Mouse (Mus musculus) spleen, embryonic (tissue): Measurements from ENCODE around the gene Tspo.

Source experiments
- CTCF ChIA-PET: fragments of 350-600 bp; sonication (Branson Sonifier 250); formaldehyde crosslinking; loops from one replicate; lab custom pipeline; 2022; lab: Charles Lee

The Tspo gene

GRCm38 (mm10) chr15:83541647-83542287, 21.6 kb upstream of the Tspo start:
- CTCF ChIA-PET = no interaction called here

- CTCF ChIA-PET = no interaction called here
Observed at GRCm38 (mm10) chr15:83546029-83546428, 17.4 kb upstream of the Tspo start.

GRCm38 (mm10) chr15:83547144-83547543, 16.2 kb upstream of the Tspo start:
- CTCF ChIA-PET = no interaction called here

- CTCF ChIA-PET = interaction anchor here (1.1 kb wide), 1 partner anchor 10 kb away, joined by 3 read pairs; no protein-coding TSS in a partner anchor
Observed at GRCm38 (mm10) chr15:83550137-83550536, 13.3 kb upstream of the Tspo start.

- CTCF ChIA-PET = no interaction called here
Observed at GRCm38 (mm10) chr15:83553831-83554230, 9.6 kb upstream of the Tspo start.

- CTCF ChIA-PET = interaction anchor here (0.6 to 1.1 kb wide), 3 partner anchors 7 to 43 kb away, joined by 3 to 4 read pairs (median 3); no protein-coding TSS in a partner anchor
Observed at GRCm38 (mm10) chr15:83555161-83555974, 8.0 kb upstream of the Tspo start.

- CTCF ChIA-PET = interaction anchor here (0.7 to 1.1 kb wide), 3 partner anchors 10 to 113 kb away, joined by 3 to 7 read pairs (median 3); no protein-coding TSS in a partner anchor
Observed at GRCm38 (mm10) chr15:83560941-83561477, 2.4 kb upstream of the Tspo start.

- CTCF ChIA-PET = no interaction called here
Observed at GRCm38 (mm10) chr15:83562626-83563270, 644 bp upstream of the Tspo start.

GRCm38 (mm10) chr15:83563857-83564651, 662 bp downstream of the Tspo start:
- CTCF ChIA-PET = interaction anchor here (0.6 kb wide), 1 partner anchor 15 kb away, joined by 3 read pairs; no protein-coding TSS in a partner anchor

- CTCF ChIA-PET = no interaction called here
Observed at GRCm38 (mm10) chr15:83565434-83565833, 2.0 kb downstream of the Tspo start.

- CTCF ChIA-PET = no interaction called here
Observed at GRCm38 (mm10) chr15:83566006-83566405, 2.6 kb downstream of the Tspo start.

GRCm38 (mm10) chr15:83567728-83568127, 4.3 kb downstream of the Tspo start:
- CTCF ChIA-PET = no interaction called here

GRCm38 (mm10) chr15:83568544-83568943, 5.2 kb downstream of the Tspo start:
- CTCF ChIA-PET = no interaction called here

GRCm38 (mm10) chr15:83569682-83570081, 6.3 kb downstream of the Tspo start:
- CTCF ChIA-PET = no interaction called here

GRCm38 (mm10) chr15:83570641-83571040, 7.2 kb downstream of the Tspo start:
- CTCF ChIA-PET = no interaction called here

GRCm38 (mm10) chr15:83571636-83572035, 8.2 kb downstream of the Tspo start:
- CTCF ChIA-PET = no interaction called here

- CTCF ChIA-PET = no interaction called here
Observed at GRCm38 (mm10) chr15:83572132-83572531, 8.7 kb downstream of the Tspo start.

GRCm38 (mm10) chr15:83573606-83574005, 10.2 kb downstream of the Tspo start:
- CTCF ChIA-PET = no interaction called here

GRCm38 (mm10) chr15:83574731-83575351, 11.4 kb downstream of the Tspo start:
- CTCF ChIA-PET = interaction anchor here (0.5 kb wide), 1 partner anchor 130 kb away, joined by 6 read pairs; no protein-coding TSS in a partner anchor

- CTCF ChIA-PET = no interaction called here
Observed at GRCm38 (mm10) chr15:83575543-83575942, 12.2 kb downstream of the Tspo start.

GRCm38 (mm10) chr15:83576651-83577050, 13.3 kb downstream of the Tspo start:
- CTCF ChIA-PET = no interaction called here
